Mouse (Mus musculus) thymus, adult 2 months (tissue): ENCODE data around the gene Agfg1. TPM values are rescaled to one million over a fixed set of nuclear protein-coding genes. Genes with fewer than 3 reads are reported as not detected.
A peak's percentile ranks its signal among the peaks of the same experiment; 100 is the strongest.
"Not testable (repeated sequence)": the region's sequence is repeated elsewhere in the genome, so short reads cannot be mapped to it uniquely, and the experiment has no call there.

Experiments used
- DNase-seq: peaks from one replicate; pipeline ENCODE4 v3.0.0; 2021
- H3K27ac ChIP-seq: fragments of 200-500 bp; 2 replicates; pipeline ENCODE4 v1.5.1; 2012; ENCODE audit warnings: low read length, control low read depth; ENCODE audit not compliant: control insufficient read depth, insufficient read depth
- H3K27me3 ChIP-seq: fragments of 200-500 bp; 2 replicates; pipeline ENCODE4 v1.6.1; 2012; ENCODE audit warnings: mild to moderate bottlenecking, low read length, moderate library complexity, mixed read lengths; ENCODE audit not compliant: control insufficient read depth, insufficient read depth
- H3K36me3 ChIP-seq: fragments of 200-500 bp; 2 replicates; pipeline ENCODE4 v1.6.1; 2012; ENCODE audit warnings: mild to moderate bottlenecking, low read length, moderate library complexity; ENCODE audit not compliant: control insufficient read depth, insufficient read depth
- H3K4me1 ChIP-seq: fragments of 200-500 bp; replicated peaks from 2 replicates; pipeline ENCODE4 v1.6.1; 2012; ENCODE audit warnings: low read length; ENCODE audit not compliant: control insufficient read depth, insufficient read depth
- H3K4me3 ChIP-seq: fragments of 200-500 bp; 2 replicates; pipeline ENCODE4 v1.5.1; 2012; ENCODE audit warnings: mild to moderate bottlenecking, low read length, control low read depth, moderate library complexity; ENCODE audit not compliant: control insufficient read depth, insufficient read depth
- CTCF ChIP-seq: fragments of 200-500 bp; IDR thresholded peaks from 2 replicates; pipeline ENCODE4 v1.5.1; 2012; ENCODE audit warnings: mild to moderate bottlenecking, control low read depth, low read length, moderate library complexity, borderline replicate concordance; ENCODE audit not compliant: control insufficient read depth, poor library complexity, insufficient read depth; ENCODE audit errors: extremely low read depth
- POLR2A ChIP-seq: fragments of 200-500 bp; IDR thresholded peaks from 2 replicates; pipeline ENCODE4 v1.6.1; 2012; ENCODE audit warnings: mild to moderate bottlenecking, low read length, control low read depth, moderate library complexity; ENCODE audit not compliant: control insufficient read depth, poor library complexity, insufficient read depth; ENCODE audit errors: extremely low read depth
- WGBS: fragments of 180-500 bp; shearing (Covaris S2); methylation state at CpG from one replicate; pipeline ENCODE4 v1.1.7; 2018; 5-methylcytosine and 5-hydroxymethylcytosine counted together
- polyA plus RNA-seq: library from polyadenylated mRNA; depleted of rRNA; stranded (reverse); fragments of >200 nt; gene quantifications from 2 replicates; pipeline ENCODE4 v1.2.3, GENCODE M21; 2012

Agfg1 gene
- polyA plus RNA-seq, 1 experiment: 75.4 TPM

DNA sequence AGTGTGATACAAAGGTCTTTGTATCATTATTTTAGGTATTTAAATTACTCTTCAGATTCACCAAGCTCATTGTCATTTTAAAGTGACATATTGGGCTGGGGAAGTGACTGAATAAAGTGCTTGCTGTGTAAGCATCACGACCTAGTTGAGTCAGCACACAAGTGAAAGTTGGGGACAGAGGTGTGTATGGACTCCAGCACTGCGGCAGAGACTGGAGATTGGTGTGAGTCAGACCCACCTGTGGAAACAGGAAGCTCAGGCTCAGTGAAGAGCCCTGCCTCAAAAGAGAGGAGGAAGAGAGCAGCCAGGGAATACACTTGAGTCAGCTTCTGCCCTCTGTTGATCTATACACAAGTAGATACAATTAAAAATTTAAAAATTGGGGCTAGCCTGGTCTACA is 39.9 kb downstream of the Agfg1 start:
- WGBS: 66% methylated on average over 2 of the region's 2 CpGs
- H3K4me3 ChIP-seq: no peak overlapping the region
- TF ChIP-seq CTCF (no peak), POLR2A (no peak)
- no peaks in the 10 kb centered on the region for H3K27me3 ChIP-seq
- H3K36me3 ChIP-seq: peaks cover 25% of the 10 kb centered on the region
- H3K4me1 ChIP-seq: no peaks in the 10 kb centered on the region
- H3K27ac ChIP-seq: no peak overlapping the region
- DNase-seq: no peak

DNA sequence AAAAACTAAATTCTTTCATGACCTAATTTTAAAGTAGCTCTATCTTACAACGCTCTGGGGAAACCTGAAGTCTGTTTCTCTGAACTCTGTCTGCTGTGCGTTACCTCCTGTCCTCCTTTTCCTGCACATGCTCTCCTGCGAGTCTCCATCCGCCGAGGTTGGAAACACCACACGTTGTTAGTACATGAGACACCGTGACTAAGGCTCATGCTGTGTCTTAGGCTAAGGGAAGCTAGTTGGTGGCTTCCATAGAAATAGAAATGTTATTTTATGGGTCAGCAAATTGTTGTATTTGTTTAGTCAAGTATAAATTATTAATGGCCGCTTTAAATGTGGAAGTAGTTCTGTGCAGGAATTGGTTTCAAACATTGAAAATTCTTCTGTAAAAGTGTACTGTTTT is 40.9 kb downstream of the Agfg1 start:
- H3K27ac ChIP-seq: no peak overlapping the region
- no peak overlapping the region for H3K4me3 ChIP-seq
- TF ChIP-seq POLR2A (no peak), CTCF (no peak)
- H3K27me3 ChIP-seq: no peaks in the 10 kb centered on the region
- 96% methylated on average over 8 of the region's 8 CpGs for WGBS
- no peaks in the 10 kb centered on the region for H3K4me1 ChIP-seq
- peaks cover 25% of the 10 kb centered on the region for H3K36me3 ChIP-seq
- no peak for DNase-seq

DNA sequence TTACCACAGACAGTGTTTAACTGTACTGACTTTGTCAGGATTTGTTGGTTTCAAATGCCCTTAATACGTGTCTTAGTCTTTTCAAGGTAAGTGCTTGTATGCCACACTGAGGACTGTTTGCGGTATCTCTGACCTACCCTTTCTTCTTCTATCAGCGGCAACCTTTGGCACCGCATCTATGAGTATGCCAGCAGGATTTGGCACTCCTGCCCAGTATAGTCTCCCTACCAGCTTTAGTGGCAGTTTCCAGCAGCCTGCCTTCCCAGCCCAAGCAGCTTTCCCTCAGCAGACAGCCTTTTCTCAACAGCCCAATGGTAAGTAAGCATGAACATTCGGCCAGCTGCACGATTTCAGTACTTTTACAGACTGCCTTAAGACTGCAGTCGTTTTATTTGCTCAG is 54.0 kb downstream of the Agfg1 start:
- DNase-seq: no peak
- 92% methylated on average over 7 of the region's 7 CpGs for WGBS
- peaks cover 29% of the 10 kb centered on the region for H3K36me3 ChIP-seq
- no peak overlapping the region for H3K27ac ChIP-seq
- no peaks in the 10 kb centered on the region for H3K4me1 ChIP-seq
- TF ChIP-seq CTCF (no peak), POLR2A (no peak)
- H3K4me3 ChIP-seq: no peak overlapping the region
- no peaks in the 10 kb centered on the region for H3K27me3 ChIP-seq

DNA sequence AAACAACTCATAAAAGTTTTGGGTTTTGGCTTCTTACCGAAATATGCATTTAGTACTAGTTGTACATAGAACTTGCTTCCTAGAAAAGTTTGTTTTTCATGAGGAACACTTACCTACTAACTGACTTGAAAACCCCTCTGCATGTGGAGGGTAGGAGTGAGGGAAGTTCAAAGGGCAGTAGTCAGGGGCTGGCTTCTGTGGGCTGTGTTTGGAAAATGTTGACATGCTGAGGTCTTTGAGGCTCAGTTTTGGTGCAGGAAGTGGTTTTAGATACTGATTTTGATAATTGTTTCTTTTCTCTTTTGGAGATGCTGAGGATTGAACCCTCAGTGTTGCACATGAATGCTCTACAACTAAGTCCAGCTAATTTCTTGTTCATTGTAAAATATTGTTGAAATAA is 61.3 kb downstream of the Agfg1 start:
- peak; percentile 33 for DNase-seq

DNA sequence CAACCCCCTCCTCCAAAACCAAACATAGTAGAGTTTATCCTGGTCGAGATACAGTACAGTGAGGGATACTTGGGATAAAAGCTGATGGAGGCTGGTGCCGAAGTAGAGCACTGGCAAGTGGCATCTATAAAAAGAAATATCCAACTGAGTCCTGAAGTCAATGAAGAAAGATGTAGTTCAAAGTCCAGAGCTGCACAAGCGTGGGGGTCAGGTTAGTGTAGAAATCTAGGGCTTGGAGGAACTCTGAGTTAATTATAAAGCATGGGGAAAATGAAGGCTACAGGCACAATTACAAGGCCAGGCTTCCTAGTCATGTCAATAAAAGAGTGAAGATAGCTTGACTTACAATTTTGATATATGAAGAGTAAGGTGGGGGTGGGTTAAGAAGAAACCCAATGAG is 61.9 kb downstream of the Agfg1 start:
- H3K27me3 ChIP-seq: no peaks in the 10 kb centered on the region
- H3K27ac ChIP-seq: no peak overlapping the region
- H3K36me3 ChIP-seq: no peaks in the 10 kb centered on the region
- no peak overlapping the region for H3K4me3 ChIP-seq
- H3K4me1 ChIP-seq: peaks cover 9% of the 10 kb centered on the region
- 95% methylated on average over 3 of the region's 3 CpGs for WGBS
- no peak for DNase-seq
- TF ChIP-seq CTCF: no peak
- no peak for TF ChIP-seq POLR2A

More for the DNA sequence above, 61.3 kb downstream of the Agfg1 start:
- 15% methylated on average over 1 of the region's 1 CpGs for WGBS
- TF ChIP-seq CTCF: no peak
- no peak for TF ChIP-seq POLR2A
- Histone ChIP-seq H3K27ac (no peak overlapping the region), H3K36me3 (peaks cover under 1% of the 10 kb centered on the region; the same call in 1 of the 2 replicates), H3K4me1 (peaks cover 9% of the 10 kb centered on the region), H3K27me3 (no peaks in the 10 kb centered on the region), H3K4me3 (no peak overlapping the region)

DNA sequence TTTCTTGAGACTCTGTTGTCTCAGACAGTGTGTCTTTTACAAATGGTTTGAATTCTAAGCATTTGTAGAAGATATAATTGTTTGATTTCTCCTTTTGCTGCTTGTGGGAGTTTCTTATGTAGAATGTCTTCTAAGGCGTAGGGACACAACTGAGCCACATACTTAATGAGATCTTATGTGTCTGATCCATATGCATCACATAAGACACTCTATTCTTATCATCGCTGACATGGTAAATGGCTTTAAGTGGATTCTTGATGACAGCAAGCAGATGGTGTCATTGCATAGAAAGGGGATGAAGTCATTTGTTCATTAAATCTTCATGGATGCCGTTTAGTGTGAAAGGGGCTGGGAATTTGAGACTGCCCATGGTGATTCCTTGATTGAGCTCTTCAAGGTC is 66.6 kb downstream of the Agfg1 start:
- H3K36me3 ChIP-seq: no peaks in the 10 kb centered on the region
- peaks cover 6% of the 10 kb centered on the region for H3K4me1 ChIP-seq
- no peak for DNase-seq
- H3K27ac ChIP-seq: no peak overlapping the region
- TF ChIP-seq CTCF: no peak
- TF ChIP-seq POLR2A: no peak
- H3K4me3 ChIP-seq: no peak overlapping the region
- WGBS: 98% methylated on average over 3 of the region's 3 CpGs
- H3K27me3 ChIP-seq: no peaks in the 10 kb centered on the region

DNA sequence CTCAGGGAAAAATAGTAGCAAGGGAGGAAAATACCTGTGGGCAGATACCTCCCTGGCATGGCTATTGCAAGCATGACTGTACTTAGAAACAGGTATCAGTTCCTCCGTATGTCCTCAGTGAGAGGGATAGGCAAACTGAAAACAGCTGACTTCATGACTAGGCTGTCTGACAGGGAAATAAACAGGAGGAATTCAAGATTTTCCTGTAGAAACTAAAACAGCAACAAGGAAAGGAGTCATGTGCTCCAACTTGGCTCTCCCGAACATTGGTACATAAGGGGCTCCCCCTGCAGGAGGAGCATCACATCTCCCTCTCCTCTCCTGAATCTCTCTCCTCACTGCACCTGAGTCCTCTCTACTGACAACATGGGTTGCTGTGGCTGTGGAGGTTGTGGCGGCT is 73.7 kb downstream of the Agfg1 start, which contains the start of gene A030005L19Rik:
TSS of gene A030005L19Rik (plus strand) at position 301 of the 400 bp plus-strand sequence.
- TF ChIP-seq CTCF: no peak
- TF ChIP-seq POLR2A: no peak
- no peak within 1 kb of the TSS for H3K4me3 ChIP-seq
- H3K27me3 ChIP-seq: no peaks in the 10 kb centered on the region
- no peak within 1 kb of the TSS for H3K27ac ChIP-seq
- 89% methylated on average over 3 of the region's 3 CpGs for WGBS
- no peak for DNase-seq
- H3K4me1 ChIP-seq: 0 out of 2 replicates have a peak, but pooled peaks cover 1% of the 10 kb centered on the region
- no peaks in the 10 kb centered on the region for H3K36me3 ChIP-seq

DNA sequence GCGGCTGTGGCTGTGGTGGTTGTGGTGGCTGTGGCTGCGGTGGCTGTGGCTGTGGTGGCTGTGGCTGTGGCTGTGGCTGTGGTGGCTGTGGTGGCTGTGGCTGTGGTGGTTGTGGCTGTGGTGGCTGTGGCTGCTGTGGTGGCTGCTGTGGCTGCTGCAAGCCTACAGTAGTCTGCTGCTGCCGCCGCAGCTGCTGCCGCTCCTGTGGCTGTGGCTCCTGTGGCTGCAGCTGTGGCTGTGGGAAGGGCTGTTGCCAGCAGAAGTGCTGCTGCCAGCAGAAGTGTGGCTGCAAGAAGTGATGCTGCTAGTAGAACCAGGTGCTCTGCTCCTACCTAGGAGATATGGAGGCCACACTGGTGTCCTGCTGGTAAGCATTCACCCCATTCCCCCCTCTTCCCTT is 74.2 kb downstream of the Agfg1 start:
- DNase-seq, H3K36me3 ChIP-seq, H3K27me3 ChIP-seq, H3K27ac ChIP-seq, H3K4me3 ChIP-seq, H3K4me1 ChIP-seq: not testable (repeated sequence)
- whole genome bisulfite sequencing: 52% methylated on average over 5 of the region's 5 CpGs
